Mouse (Mus musculus) brain, embryonic 14.5 days (tissue): ENCODE measurements around the gene Saa3.

Source experiments
- CTCF ChIP-seq: fragments of 200-500 bp; IDR thresholded peaks from 2 replicates; pipeline ENCODE4 v1.5.1; 2012; ENCODE audit warnings: inconsistent platforms, mild to moderate bottlenecking, moderate library complexity, borderline replicate concordance; ENCODE audit not compliant: insufficient read depth, insufficient read length; ENCODE audit errors: extremely low read depth
- POLR2A ChIP-seq: fragments of 200-500 bp; IDR thresholded peaks from 2 replicates; pipeline ENCODE4 v1.6.1; 2012; ENCODE audit warnings: mild to moderate bottlenecking, inconsistent platforms, borderline replicate concordance; ENCODE audit not compliant: poor library complexity, insufficient read depth, insufficient read length, severe bottlenecking; ENCODE audit errors: extremely low read depth

- TF ChIP-seq CTCF (no peak), POLR2A (no peak)
Measured at GRCm38 (mm10) chr7:46686827-46687226, 28.7 kb downstream of the Saa3 start.
